Mouse (Mus musculus) granulocyte monocyte progenitor cell, adult 5-6 weeks (primary cell): ENCODE data around the gene Med17. TPM values are rescaled to one million over a fixed set of nuclear protein-coding genes. Genes with fewer than 3 reads are reported as not detected.
A peak's percentile ranks its signal among the peaks of the same experiment; 100 is the strongest.
"Not testable (repeated sequence)": the region's sequence is repeated elsewhere in the genome, so short reads cannot be mapped to it uniquely, and the experiment has no call there.

Source experiments
- ATAC-seq: replicated peaks from 2 replicates; pipeline ENCODE4 v1.8.0; 2016; ENCODE audit warnings: mild to moderate bottlenecking, moderate TSS enrichment, inconsistent platforms; ENCODE audit not compliant: poor library complexity, severe bottlenecking
- total RNA-seq, 2 experiments: library from RNA; stranded (forward) in 1 of 2; stranded (reverse) in 1 of 2; fragments of 200-712, 200-1000 nt in 1 of 2; fragments of >200 nt in 1 of 2; fragmentation: Nextera tagmentation in 1 of 2; gene quantifications; 2 replicates each; pipeline ENCODE4 v1.2.3; 2014 to 2017

Med17 gene
- total RNA-seq (2014; fragmentation: Nextera tagmentation) (24.6 and 27.4 TPM in 2 replicates), total RNA-seq (2017) (39.6 and 47.8 TPM in 2 replicates)

- ATAC-seq: peak; percentile 93
These were observed at the start of gene Med17 for GRCm38 (mm10) chr9:15279649-15280490. Gene Med17, minus strand, starts transcription at chr9:15279931.

DNA sequence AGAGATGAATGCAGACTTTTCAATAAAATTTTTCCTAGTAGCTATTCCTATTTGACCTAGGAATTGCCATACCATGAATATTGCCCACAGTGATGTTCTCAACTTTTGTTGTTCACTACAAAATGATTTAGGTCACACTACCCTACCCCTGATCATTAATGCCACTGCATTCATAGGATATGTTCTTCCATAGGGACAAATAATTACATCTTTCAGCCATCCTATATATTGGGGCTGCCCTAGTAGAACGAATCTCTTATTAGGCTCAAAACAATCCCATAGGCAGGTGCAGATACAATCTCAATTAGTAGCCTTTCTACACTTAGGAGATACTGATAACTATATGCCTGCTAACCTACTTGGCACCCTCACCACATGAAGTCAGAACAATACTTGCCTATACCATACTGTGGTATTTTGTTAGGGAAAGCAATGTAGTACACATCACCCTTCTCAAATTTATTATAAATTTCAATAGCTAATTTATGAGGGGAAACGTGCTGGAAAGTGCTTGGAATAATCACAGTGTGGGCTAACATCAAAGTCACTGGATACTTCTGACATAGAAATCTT is 38.5 kb upstream of the Med17 start:
- peak; percentile 8; the same call in 1 of the 2 replicates for ATAC-seq

DNA sequence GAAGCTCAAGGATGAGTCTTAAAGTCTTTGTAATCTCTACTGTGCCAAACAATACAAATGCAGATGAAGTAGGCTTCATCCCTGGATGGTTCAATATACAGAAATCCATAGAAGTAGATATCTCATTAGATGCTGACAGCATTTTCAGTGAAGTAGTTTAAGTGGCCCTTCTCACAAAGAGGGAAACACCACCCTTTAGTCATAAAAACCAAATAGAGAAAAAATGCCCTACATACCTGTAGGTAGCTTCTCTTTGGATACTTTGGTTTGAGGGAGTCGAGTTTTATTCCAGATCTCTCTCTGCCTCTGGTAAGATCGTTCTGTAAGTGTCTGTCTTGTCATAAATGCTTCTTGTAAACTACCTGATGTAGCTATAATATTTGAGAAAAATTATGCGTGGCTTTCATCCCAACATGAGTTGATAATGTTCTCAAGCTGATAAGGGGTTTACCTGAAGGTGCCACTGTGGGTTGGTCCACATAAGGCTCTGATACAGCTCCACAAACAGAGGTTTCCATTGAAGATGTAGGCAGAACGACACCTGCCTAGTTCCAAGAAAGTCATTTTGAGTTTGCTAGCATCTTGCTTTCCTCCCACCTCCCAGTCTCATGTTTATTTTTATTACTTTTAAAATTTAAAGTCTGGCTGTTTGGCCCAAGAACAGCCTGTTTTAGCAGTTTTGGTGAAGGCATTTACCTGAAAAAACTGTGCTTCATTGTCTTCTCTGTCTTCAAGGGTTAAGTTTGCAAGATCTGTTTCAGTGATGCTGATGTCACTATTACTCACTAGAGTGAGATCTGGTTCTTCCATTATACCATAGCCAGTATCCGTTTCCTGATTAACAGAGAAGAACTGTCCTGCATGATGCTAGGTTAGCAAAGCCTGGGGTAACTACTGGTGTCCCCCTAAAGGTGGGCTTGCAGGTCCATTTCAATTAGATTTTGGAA is 37.8 kb upstream of the Med17 start:
- no peak for ATAC-seq

DNA sequence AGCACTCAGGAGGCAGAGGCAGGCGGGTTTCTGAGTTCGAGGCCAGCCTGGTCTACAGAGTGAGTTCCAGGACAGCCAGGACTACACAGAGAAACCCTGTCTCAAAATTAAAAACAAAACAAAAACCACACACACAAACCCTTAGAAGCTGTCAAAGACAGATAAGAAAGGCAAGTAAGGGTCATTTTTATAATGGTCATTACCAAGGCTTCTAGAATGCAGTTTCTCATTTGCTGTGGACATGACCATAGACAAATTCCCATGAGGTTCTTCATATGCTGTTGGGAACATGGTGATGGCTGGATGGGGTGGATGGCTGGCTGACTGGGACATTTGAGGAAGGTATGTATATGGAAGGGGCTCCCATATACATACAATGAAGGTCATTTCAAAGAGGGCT is 36.6 kb upstream of the Med17 start:
- ATAC-seq: not testable (repeated sequence)

DNA sequence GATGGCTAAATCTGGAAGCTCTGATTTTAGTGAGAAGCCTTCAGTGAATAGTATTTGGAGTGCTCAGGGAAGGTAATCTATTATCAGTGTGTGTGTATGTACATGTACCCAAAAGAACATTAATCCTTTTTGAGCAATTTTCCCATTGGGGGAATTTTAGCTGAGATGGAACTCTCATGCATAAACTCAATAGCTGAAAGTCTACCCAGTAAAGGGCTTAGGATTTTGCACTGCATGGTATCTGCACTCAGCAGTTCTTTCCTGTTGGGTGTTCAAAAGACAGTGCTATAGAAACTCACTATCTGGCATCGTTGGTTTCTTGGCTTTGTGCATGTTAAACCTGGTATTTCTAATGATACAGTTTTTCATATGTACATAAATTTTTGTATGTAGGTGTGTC is 34.9 kb upstream of the Med17 start:
- ATAC-seq: no peak

GRCm38 (mm10) chr9:15313633-15314032 is 33.9 kb upstream of the Med17 start:
- ATAC-seq: no peak

GRCm38 (mm10) chr9:15312054-15312735 is 32.5 kb upstream of the Med17 start:
- no peak for ATAC-seq

- ATAC-seq: no peak
These were observed 30.4 kb upstream of the Med17 start for GRCm38 (mm10) chr9:15310179-15310578.

GRCm38 (mm10) chr9:15309425-15309824 is 29.7 kb upstream of the Med17 start:
- no peak for ATAC-seq

GRCm38 (mm10) chr9:15308254-15308653 is 28.5 kb upstream of the Med17 start:
- no peak for ATAC-seq

DNA sequence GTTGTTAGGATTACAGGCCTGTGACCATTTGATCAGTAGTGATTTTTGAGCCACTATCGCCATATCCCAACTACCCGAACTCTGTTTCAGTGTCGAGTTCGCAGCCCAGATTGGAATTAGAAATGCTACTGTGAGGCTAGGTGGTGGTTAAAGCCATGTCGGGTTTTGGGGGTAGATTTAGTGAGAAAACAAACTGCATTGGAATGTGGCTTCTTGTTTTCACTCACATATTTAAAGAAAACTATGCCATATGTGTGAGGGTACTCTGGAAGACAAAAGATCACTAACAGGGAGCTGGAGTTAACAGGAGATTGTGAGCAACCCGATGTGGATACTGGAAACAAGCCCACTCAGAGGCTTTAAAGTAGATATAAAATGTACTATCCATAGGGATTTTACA is 27.5 kb upstream of the Med17 start:
- no peak for ATAC-seq

GRCm38 (mm10) chr9:15306398-15307119 is 26.8 kb upstream of the Med17 start, which contains the start of gene 4931406C07Rik:
Gene 4931406C07Rik, minus strand, starts transcription at chr9:15306448.
- no peak for ATAC-seq

- peak; percentile 87 for ATAC-seq
These were observed 26.0 kb upstream of the Med17 start, which contains the start of gene Taf1d for GRCm38 (mm10) chr9:15305503-15306397. Gene Taf1d, plus strand, starts transcription at chr9:15306214.

GRCm38 (mm10) chr9:15302881-15303280 is 23.1 kb upstream of the Med17 start:
- ATAC-seq: no peak

- ATAC-seq: not testable (repeated sequence)
These were observed 22.3 kb upstream of the Med17 start for GRCm38 (mm10) chr9:15302006-15302405.

- peak; percentile 60 for ATAC-seq
These were observed 21.7 kb upstream of the Med17 start for GRCm38 (mm10) chr9:15301399-15301798.

GRCm38 (mm10) chr9:15300056-15300455 is 20.3 kb upstream of the Med17 start:
- ATAC-seq: peak; percentile 20; the same call in 1 of the 2 replicates

DNA sequence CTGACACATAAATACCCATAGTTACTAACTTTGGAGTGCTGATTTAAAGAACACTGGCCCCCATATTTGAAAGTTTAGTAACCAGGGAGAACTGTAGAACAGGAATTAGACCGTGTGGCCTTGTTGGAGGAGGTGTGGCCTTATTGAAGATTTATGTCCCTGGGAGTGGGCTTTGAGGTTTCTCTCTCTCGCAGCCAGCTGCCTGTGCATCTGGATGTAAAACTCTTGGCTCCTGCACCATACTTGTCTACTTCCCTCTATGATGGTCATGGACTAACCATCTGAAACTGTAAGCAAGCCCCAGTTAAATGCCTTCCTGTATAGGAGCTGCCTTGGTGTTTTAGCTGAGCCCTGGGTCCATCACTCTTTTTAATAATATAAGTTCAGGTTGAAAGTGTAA is 18.7 kb upstream of the Med17 start:
- peak; percentile 61 for ATAC-seq
